Mouse (Mus musculus) urinary bladder, adult 18-20 months (tissue): Measurements from ENCODE around the gene Zdhhc1.

Source experiments
- DNase-seq, 2 experiments: peaks; one replicate each; pipeline ENCODE4 v3.0.0; 2022; ENCODE audit warnings: low spot score in 2 of 2, mixed read lengths in 2 of 2

Zdhhc1 gene

GRCm38 (mm10) chr8:105481013-105481412 lies 15.7 kb downstream of the Zdhhc1 start:
- DNase-seq = no peak

- no peak for DNase-seq
Measured at GRCm38 (mm10) chr8:105477792-105478191, 18.9 kb downstream of the Zdhhc1 start.

DNA sequence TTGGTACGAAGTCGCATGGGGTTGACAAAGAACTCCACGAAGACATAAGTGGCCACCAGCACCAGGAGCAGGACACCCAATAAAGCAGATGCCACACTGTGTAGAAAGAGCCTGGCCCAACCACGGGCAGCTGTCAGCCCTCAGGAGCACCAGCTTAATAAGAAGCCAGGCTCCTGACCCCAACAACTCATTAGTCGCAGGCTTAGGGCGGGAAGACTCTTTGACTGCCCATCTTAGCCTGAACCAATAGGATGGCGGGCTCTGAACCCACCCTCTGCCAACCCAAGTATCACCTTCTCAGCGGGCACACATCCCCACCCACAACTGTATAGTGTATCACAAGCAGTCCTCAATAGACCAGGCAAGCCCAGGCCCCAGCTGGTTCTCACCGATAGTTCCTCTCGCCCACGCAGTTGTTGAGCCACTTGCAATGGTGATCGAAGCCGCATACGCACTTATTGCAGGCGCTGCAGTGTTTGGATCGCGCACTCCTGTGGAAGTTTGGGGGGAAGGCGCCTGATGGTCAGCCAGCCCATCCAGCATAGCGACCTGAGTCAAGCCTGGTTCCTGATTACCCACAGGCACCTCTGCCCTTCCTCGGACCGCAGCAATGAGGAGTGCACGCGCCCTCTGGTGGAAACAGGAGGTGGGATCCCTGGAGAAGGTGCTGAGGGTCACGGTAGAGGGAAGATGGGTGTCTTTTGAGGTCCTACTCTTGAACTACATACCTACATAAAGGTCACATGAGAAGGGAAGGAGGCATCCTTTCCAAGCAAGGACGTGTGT lies 19.9 kb downstream of the Zdhhc1 start:
- DNase-seq = no peak

DNA sequence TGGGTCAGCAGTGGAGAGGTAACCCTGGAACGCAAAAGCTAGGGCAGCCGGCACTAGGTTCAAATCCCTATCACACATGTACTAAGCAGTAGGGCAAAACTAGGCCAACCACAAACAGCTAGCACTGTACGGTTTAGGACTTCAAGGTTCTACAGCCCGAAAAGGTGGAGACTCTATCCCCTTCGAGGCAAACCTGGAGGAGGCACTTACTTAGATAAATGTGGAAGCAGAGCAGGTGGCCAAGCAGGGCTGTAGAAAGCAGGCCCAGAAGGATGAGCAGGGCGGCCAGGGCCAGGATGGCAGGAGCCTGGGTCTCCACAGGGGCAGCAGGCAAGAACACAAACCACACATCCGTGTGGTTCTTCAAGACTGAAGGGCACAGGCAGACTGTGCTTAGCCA lies 20.5 kb downstream of the Zdhhc1 start:
- no peak for DNase-seq

DNA sequence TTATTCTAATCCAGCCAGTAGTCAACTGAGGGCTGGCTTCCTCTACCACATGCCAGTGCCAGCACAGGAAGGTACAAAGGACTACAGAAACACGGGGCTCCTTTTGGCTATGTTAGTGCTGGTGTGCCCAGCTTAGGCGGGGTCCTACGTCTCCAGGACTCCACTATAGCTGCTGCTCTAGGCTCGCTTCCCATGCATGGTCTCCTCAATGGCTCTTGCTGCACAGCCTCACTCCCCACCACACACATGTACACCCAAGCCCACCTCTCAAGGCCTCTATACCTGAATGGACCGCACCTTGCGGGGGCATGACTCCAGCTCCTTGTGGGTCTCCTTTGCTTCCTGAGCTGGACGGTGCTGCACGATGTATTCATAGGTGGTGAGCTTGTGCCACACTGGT lies 21.0 kb downstream of the Zdhhc1 start:
- DNase-seq = no peak

DNA sequence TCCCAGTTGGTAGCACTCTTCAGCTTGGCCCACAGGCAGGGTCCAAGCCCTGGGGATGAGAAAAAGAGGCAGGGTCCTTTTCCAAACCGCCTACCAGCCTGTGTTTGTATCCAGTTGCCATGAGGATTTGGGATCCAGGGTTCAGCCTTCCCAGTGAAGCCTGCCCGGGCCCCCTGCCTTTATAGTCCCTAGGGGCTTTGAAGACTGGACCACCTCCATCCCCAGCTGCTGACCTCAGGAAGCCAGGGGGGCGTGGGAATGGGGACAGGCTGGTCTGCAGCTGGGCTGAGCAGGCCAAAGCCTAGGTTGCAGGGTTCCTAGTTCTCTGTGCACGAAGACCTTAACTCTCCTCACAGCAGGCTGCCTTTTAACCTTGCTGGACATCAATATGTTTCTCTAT lies 21.4 kb downstream of the Zdhhc1 start:
- no peak for DNase-seq

GRCm38 (mm10) chr8:105474680-105475079 lies 22.0 kb downstream of the Zdhhc1 start:
- no peak for DNase-seq

DNA sequence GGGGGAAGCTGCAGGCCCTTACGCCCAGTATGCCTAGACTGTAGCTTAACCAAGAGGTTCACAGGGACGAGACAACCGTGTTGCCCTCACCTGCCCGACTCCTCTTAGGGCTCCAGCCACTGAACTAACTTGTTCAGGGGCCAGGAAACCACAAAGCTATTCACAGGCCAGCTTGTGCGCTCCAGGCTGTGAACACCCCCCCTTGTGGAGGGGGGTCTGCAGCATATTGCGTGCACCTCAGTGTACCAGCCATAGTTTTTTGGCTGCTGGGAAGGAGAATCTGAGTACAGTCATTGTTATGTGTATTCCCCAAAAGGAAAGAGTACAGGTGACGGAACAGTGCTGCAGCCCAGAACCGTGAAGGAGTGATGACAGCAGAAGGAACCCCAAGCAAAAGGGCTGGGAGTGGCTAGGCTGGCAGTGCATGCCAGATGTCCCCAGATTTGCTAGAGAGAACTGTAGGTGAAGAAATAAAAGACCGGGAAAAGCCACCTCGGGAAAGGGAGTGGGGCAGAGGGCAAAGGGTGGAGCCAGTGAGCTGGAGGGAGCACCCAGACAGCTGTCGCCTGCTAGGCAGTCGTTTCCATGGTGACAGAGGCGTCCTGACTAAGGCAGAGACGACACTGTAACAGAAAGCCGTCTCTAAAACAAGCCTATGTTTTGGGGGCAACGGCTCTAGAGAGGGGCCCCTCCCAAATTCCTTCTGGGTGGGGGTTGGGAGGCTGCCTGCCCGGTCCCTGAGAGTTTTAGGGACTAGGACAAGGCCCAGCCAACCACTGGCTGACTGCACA lies 22.7 kb downstream of the Zdhhc1 start:
- DNase-seq = peak in 1 of 2 experiments; percentile 49

- no peak for DNase-seq
Measured at GRCm38 (mm10) chr8:105472983-105473382, 23.7 kb downstream of the Zdhhc1 start.

DNA sequence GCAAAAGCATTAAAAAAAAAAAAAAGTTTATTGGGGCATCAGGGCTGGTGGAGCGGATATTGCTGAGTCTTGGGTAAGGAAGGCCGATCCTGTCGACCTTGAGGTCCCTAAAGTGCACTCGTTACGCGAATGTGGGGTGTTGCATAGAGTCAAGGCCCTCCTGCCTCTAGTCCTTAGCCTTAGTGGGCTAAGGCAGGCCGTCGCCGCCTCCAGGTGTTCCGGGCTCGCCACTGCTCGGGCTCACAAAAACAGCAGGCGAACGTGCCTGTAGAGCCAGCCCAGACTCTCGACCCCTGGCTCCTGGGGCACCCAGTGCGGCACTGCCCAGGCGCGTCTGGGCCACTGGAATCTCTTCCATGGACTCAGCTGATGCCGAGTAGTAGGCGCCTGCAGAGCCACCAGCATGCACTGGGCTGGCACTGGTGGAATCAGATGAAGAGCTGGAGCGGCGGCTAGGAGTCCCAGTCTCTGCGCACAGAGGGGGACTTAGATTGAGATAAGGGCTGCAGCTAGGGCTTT lies 24.2 kb downstream of the Zdhhc1 start:
- no peak for DNase-seq

DNA sequence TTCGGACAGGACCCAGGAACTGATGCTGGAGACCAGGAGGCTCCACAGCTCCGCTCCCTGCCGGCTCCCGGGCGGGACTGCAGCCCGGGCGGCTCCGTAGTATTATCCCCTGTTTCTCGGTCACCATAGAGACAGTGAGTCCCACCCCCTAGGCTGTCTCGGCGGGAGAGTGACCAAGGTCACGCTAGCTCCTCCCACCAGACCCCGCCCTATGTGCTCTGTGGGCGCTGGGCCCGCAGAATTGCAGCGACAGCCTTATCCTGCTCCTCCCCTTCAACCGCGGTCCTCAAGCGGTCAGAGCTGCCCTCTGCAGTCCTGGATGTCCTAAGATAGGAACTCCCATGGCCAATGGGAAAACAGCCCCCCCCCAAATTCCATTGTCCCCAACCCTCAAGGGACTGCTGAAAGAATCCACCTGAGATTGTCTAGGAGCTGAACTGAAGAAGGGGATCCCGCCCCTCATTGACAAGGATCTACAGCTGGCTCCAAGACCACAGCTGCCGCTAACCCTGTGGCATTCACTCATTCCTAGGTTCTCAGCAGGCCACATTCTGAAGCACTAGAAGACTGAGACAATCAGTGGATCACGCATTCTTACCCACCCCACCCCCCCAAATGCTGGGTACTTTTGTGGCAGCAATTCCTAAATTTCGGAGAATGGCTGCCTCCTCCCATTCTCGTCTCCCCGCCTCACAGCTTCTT lies 25.2 kb downstream of the Zdhhc1 start, which contains the start of gene Tppp3:
Gene Tppp3 (minus strand): TSS at position 213 of the 702 bp plus-strand sequence.
- DNase-seq = peak; percentile 77 to 92

- no peak for DNase-seq
Measured at GRCm38 (mm10) chr8:105470681-105471313, 25.9 kb downstream of the Zdhhc1 start.

DNA sequence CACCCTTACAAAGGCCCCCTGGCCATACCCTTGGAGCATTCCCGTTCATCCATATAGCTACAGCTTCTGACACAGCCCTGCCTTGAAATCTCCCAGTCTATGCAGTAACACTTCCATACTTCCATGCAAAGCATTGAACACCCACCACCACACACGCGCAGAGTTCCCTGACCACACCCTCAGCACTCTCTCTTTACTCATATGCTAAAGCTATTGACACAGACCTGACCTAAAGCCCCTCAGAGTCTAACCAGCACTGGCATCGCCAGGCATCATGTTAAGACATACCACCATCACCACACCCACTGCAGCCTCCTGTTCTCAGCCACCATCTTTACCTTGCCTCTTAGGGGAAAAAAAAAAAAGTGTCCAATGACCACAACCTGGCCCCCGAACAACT lies 26.4 kb downstream of the Zdhhc1 start:
- no peak for DNase-seq

DNA sequence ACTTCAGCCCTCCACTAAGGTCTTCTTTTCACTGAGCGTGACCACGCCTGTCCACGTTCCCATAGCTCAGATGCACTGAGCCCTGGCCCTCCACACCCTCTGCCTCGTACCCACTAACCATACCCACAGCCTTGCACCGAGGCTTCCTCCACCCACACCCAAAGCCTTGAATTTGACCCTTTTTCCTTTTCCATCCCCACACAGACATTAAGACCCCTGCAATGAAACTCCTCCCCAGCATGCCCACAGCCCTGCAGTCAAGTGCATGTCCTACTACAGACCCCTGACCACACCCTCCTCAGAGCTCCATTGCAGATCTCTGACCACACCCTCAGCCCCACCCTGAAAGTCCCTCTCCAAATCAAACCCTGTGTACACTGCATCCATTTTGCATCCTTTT lies 26.9 kb downstream of the Zdhhc1 start:
- no peak for DNase-seq

- peak in 1 of 2 experiments; percentile 64 for DNase-seq
Measured at GRCm38 (mm10) chr8:105469041-105469695, 27.5 kb downstream of the Zdhhc1 start.

DNA sequence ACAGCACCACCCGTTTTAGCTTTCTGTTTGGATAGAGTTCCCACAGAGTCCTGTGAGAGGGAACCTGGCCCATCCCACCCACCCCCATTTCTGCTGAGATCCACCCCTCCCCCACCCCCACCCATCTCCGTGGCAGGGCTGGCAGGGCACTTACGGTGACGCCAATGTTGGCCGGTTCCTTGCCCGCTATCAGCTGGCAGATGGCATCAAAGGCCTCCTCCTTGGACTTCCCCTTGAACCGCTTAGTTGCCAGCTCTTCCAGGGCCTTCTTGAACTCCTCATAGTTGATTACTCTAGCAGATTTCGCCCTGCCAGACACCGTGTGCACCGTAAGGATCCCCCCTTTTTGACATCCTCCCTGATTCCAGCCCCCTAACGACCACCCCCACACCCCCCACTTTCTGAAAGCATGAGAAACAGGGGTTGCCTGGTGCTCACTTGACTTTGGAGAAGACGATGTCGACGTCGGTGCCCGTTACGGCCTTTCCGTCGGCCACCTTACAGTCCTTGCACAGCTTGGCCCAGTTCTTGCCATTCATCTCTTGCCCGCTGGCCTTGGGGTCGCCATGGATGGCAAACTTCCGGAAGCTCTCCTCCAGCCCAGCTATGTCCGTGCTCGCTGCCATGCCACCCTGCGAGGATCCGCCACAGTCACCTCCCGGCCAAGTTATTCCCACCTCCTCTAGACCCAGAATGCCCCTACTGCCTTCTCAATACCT lies 28.5 kb downstream of the Zdhhc1 start:
- no peak for DNase-seq

- DNase-seq = no peak
Measured at GRCm38 (mm10) chr8:105467396-105467985, 29.2 kb downstream of the Zdhhc1 start.

DNA sequence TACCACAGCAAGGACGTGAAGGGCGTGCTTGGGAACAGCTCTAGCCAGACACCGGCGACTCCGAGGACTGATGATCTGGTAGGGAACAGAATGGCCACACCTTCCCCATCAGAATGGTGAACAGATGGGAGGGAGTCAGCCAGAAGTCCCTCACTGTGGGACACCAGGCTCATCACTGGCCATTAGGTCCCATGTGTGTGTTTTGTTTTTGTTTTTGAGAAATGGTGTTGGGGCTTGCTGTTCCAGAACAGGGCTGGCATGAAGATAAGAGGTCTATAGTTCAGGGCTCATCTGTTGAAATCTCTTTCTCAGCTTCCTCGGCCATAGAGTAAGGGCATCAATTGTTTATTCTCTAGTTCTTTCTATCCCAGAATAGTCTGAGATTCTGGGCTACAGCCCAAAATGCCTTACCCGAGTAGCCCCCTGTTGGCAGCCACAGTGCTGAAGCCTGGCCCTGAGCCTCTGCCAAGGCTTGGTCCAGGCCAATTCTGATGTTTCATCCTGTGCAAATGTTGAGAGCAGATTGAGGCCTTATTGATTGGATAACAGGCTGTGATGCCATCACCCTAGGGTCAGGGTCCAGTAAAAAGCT lies 29.9 kb downstream of the Zdhhc1 start:
- DNase-seq = no peak

GRCm38 (mm10) chr8:105466246-105466645 lies 30.5 kb downstream of the Zdhhc1 start:
- no peak for DNase-seq

GRCm38 (mm10) chr8:105464595-105464994 lies 32.1 kb downstream of the Zdhhc1 start:
- no peak for DNase-seq
